Comparison of ENCODE assay signal across 24 mouse cellular contexts in the genomic region with DNA sequence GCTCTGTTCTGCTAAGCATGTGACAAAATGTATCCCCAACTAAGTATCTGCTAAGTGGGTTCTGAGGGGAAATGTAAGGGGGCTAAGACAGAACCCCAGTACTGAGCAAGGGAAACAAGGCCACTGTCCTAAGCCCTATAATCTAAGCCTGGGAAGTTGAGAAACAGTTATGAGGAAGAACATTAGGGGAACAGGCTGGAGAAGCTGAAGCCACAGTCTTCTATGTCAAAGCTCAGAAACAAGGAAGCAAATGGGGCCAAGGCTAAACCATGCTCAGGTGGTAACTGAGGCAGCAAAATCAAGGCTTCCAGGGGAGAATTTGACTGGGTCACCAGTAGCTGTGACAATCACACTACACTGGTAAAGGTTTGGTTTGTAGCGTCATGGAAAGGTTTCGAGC.
"Had no signal": no experiment of that assay in that cellular context is flagged by ENCODE, and none has a peak within 500 bp of the region (broad histone marks: within the 10 kb centered on the region; RNA-seq: fewer than 3 reads in every experiment).

No protein-coding gene starts in this region.

- ATAC-seq: inflammation-experienced regulatory T-cells, adult 6 months; intestine, embryonic 16.5 days; lung, postnatal 0 days; midbrain, embryonic 13.5 days; midbrain, embryonic 16.5 days had no signal

- H3K9ac ChIP-seq: limb, embryonic 13.5 days; liver, embryonic 13.5 days; lung, embryonic 14.5 days; midbrain, embryonic 13.5 days; stomach, embryonic 15.5 days had no signal

- H3K27ac ChIP-seq: kidney, postnatal 0 days; layer of hippocampus, adult 2 months; left cerebral cortex, adult 2 months; limb, embryonic 10.5 days; limb, embryonic 13.5 days; liver, embryonic 13.5 days; midbrain, embryonic 10.5 days; midbrain, embryonic 13.5 days; stomach, embryonic 15.5 days had no signal

- H3K4me3 ChIP-seq: layer of hippocampus, adult 2 months; left cerebral cortex, adult 2 months; limb, embryonic 10.5 days; limb, embryonic 13.5 days; liver, embryonic 13.5 days; midbrain, embryonic 10.5 days; midbrain, embryonic 13.5 days; stomach, embryonic 15.5 days had no signal

- H3K27me3 ChIP-seq: limb, embryonic 13.5 days; liver, embryonic 13.5 days; megakaryocyte, embryonic 14.5 days; midbrain, embryonic 13.5 days; stomach, embryonic 15.5 days had no signal

- H3K4me2 ChIP-seq: limb, embryonic 13.5 days; liver, embryonic 13.5 days; lung, embryonic 14.5 days; midbrain, embryonic 13.5 days; stomach, embryonic 15.5 days had no signal

- H3K4me1 ChIP-seq: limb, embryonic 10.5 days; limb, embryonic 13.5 days; liver, embryonic 13.5 days; midbrain, embryonic 10.5 days; midbrain, embryonic 13.5 days; stomach, embryonic 15.5 days had no signal

- H3K9me3 ChIP-seq: limb, embryonic 10.5 days; limb, embryonic 13.5 days; liver, embryonic 13.5 days; megakaryocyte, embryonic 14.5 days; midbrain, embryonic 10.5 days; midbrain, embryonic 13.5 days; stomach, embryonic 15.5 days had no signal

- H3K36me3 ChIP-seq: limb, embryonic 10.5 days; limb, embryonic 13.5 days; liver, embryonic 13.5 days; midbrain, embryonic 10.5 days; midbrain, embryonic 13.5 days; stomach, embryonic 15.5 days had no signal

- DNase-seq: kidney, adult 2 months; kidney, postnatal 25 days; layer of hippocampus, adult 9-11 months; liver; liver, embryonic 13.5 days; lung, embryonic 14.5 days; lung, postnatal 4 days; right cerebral cortex, adult 18-20 months; right cerebral cortex, postnatal 25 days; spleen, adult 18-20 months; thymus, postnatal 36 days had no signal
